Mouse (Mus musculus): ENCODE results near the gene Slc1a2. TPM values are rescaled to one million over a fixed set of nuclear protein-coding genes. Genes with fewer than 3 reads are reported as not detected.
A peak's percentile ranks its signal among the peaks of the same experiment; 100 is the strongest.

Gene Slc1a2
- total RNA-seq, 2 experiments from 2014 or later: 1,660 to 1,742 TPM

- TF ChIP-seq CTCF (IDR thresholded peaks at IDR 0.05): no peak
- no peak overlapping the region for H3K4me3 ChIP-seq
- no peak for DNase-seq (ENCODE audit: extremely low spot score in 1 of 2, low spot score in 2 of 2)
- no peak overlapping the region for H3K27ac ChIP-seq
- intact Hi-C loops (cut with DNase I): loop anchor here (10.0 kb wide), 1 partner anchor 177 kb away; no protein-coding TSS in a partner anchor
These were observed 113.8 kb downstream of the Slc1a2 start for GRCm38 (mm10) chr2:102772276-102772675.

DNA sequence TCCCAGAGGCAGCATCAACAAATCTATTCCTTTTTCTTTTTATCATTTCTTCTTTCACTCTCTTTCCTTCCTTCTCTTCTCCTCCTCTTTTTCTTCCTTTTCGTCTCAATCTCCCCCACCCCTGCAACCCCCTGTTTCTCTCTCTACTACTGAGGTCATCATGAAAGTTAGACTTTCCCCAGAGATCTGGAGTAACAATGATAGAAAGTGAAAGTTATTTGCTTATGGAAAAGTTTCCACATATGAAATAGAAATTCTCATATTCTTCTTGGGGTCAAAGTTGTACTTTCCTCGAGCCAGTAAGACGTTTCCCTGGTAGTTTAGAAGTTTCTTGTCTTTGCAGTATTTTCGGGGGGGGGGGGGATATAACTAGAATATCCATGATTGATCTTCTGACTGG lies 116.2 kb downstream of the Slc1a2 start:
- Histone ChIP-seq H3K4me3 (no peak overlapping the region), H3K27ac (no peak overlapping the region)
- no peak for DNase-seq (ENCODE audit: extremely low spot score in 1 of 2, low spot score in 2 of 2)
- intact Hi-C loops (cut with DNase I): loop anchor here (10.0 kb wide), 1 partner anchor 180 kb away; no protein-coding TSS in a partner anchor
- no peak for TF ChIP-seq CTCF (IDR thresholded peaks at IDR 0.05)

DNA sequence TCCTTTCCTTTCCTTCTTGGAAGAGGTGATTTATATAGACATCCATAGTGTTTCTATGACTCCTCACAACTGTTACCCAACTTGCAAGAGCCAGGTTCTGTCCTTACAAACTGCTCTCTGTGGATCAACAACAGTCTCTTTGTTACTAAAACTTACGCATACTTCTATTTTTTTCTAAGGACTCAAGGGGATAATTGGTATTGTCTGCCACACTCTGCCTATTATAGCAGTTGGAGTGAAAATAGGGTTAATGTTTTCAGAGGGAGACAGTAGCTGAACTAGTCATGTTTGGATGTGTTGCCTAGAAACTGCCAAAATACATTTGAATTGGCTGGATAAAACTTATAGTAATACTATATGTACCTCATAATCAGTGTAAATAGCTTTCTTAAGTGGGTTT lies 117.1 kb downstream of the Slc1a2 start:
- H3K27ac ChIP-seq: no peak overlapping the region
- no peak overlapping the region for H3K4me3 ChIP-seq
- intact Hi-C loops (cut with DNase I): loop anchor here (10.0 kb wide), 1 partner anchor 181 kb away; no protein-coding TSS in a partner anchor
- DNase-seq (ENCODE audit: extremely low spot score in 1 of 2, low spot score in 2 of 2): no peak
- TF ChIP-seq CTCF (IDR thresholded peaks at IDR 0.05): no peak

GRCm38 (mm10) chr2:102778208-102778607 lies 119.7 kb downstream of the Slc1a2 start:
- no peak for DNase-seq (ENCODE audit: extremely low spot score in 1 of 2, low spot score in 2 of 2)
- TF ChIP-seq CTCF (IDR thresholded peaks at IDR 0.05): no peak
- intact Hi-C loops (cut with DNase I): loop anchor here (10.0 kb wide), 1 partner anchor 183 kb away; no protein-coding TSS in a partner anchor

DNA sequence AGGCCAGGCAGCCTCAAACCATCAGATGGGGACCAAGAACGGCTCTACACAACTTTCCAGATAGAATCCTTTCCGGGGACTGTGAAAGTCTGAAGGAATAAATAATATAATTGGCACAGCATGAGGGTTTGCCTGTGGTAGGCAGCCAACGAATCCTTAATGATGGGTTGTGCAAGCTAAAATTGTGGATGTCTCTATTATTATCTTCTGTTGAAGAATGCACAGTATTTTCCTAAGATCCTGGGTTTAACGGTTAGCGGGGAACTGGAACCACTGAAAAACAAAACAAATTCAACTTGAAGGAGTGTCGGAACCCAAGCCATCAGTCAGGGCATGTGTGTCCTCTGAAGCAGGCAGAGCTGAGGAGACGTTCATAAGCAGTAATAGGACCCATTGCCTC lies 124.3 kb downstream of the Slc1a2 start:
- Histone ChIP-seq H3K4me3 (no peak overlapping the region), H3K27ac (no peak overlapping the region)
- no peak for TF ChIP-seq CTCF (IDR thresholded peaks at IDR 0.05)
- DNase-seq (ENCODE audit: extremely low spot score in 1 of 2, low spot score in 2 of 2): no peak
- intact Hi-C loops (cut with DNase I): no loop called here

More at GRCm38 (mm10) chr2:102778208-102778607, 119.7 kb downstream of the Slc1a2 start:
- Histone ChIP-seq H3K4me3 (no peak overlapping the region), H3K27ac (no peak overlapping the region)

GRCm38 (mm10) chr2:102785696-102786095 lies 127.2 kb downstream of the Slc1a2 start:
- TF ChIP-seq CTCF (IDR thresholded peaks at IDR 0.05): no peak

DNA sequence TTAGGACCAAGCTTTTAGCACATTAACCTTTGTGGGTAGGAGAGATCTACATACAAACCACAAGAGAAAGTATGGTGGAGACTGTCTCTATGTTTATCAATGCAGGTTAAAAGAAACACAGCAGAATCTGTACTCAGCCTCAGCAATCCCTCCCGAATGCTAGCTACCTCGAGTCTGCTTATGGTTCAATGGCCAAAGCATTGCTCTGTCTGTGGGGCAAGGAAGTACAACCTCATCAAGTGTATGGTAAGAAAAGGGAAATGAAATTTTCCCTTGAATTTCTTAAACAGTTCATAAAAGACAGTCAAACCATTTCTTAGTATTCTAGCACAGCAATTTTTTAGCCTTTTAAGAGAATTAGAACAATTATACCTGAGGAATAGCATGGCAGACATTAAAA lies 133.2 kb downstream of the Slc1a2 start:
- no peak for TF ChIP-seq CTCF (IDR thresholded peaks at IDR 0.05)
- no peak for DNase-seq (ENCODE audit: extremely low spot score in 1 of 2, low spot score in 2 of 2)
- Histone ChIP-seq H3K4me3 (no peak overlapping the region), H3K27ac (no peak overlapping the region)
- intact Hi-C loops (cut with DNase I): no loop called here

More at GRCm38 (mm10) chr2:102785696-102786095, 127.2 kb downstream of the Slc1a2 start:
- intact Hi-C loops (cut with DNase I): no loop called here
- DNase-seq (ENCODE audit: extremely low spot score in 1 of 2, low spot score in 2 of 2): no peak
- Histone ChIP-seq H3K27ac (no peak overlapping the region), H3K4me3 (no peak overlapping the region)

DNA sequence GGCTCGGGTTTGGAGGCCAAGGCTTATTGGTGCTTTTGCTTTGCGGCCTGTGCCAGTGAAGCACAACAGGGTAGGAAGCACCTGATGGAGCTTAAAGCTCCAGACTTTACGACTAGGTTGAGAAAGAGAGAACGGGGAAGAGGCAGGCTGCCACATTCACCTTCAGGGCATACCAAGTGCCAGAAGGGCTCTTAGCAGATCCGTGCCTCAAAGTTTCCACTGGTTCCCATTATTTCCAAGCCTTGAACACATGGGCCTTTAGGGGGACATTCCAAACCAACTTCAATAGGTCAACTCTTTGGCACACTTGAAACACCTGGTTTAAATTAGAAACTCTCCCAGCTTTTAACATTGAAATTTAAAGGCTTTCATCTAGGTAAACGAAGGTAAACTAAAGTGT lies 134.3 kb downstream of the Slc1a2 start:
- DNase-seq (ENCODE audit: extremely low spot score in 1 of 2, low spot score in 2 of 2): no peak
- no peak for TF ChIP-seq CTCF (IDR thresholded peaks at IDR 0.05)
- intact Hi-C loops (cut with DNase I): no loop called here

DNA sequence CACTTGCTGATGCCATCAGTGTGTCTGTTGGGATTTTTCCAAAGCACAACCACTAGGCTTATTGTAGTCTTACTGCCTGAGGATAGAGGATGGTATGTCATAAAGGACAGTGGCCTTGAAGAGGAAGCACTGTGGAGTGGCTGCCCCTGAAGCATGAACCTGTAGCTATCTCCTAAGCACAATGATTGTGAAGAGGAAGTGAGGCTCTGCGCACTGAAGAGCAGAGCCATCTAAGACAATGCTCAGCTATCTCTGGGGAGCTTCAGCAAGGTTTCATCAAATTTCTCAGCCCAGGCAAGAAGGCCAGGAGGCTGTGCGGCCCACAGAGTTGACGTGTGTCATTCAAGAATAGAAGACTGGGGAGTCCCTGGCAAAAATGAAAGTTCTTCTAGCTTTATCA lies 136.6 kb downstream of the Slc1a2 start:
- Histone ChIP-seq H3K4me3 (no peak overlapping the region), H3K27ac (no peak overlapping the region)
- no peak for TF ChIP-seq CTCF (IDR thresholded peaks at IDR 0.05)
- no peak for DNase-seq (ENCODE audit: extremely low spot score in 1 of 2, low spot score in 2 of 2)
- intact Hi-C loops (cut with DNase I): no loop called here

More for the DNA sequence above, 134.3 kb downstream of the Slc1a2 start:
- Histone ChIP-seq H3K4me3 (no peak overlapping the region), H3K27ac (no peak overlapping the region)

- Histone ChIP-seq H3K4me3 (no peak overlapping the region), H3K27ac (no peak overlapping the region)
- no peak for TF ChIP-seq CTCF (IDR thresholded peaks at IDR 0.05)
- intact Hi-C loops (cut with DNase I): no loop called here
- no peak for DNase-seq (ENCODE audit: extremely low spot score in 1 of 2, low spot score in 2 of 2)
These were observed 139.7 kb downstream of the Slc1a2 start for GRCm38 (mm10) chr2:102798149-102798548.

GRCm38 (mm10) chr2:102801899-102802298 lies 143.4 kb downstream of the Slc1a2 start:
- TF ChIP-seq CTCF (IDR thresholded peaks at IDR 0.05): no peak
- H3K27ac ChIP-seq: no peak overlapping the region
- intact Hi-C loops (cut with DNase I): loop anchor here (5.0 to 10.0 kb wide), 3 partner anchors 260 to 543 kb away; no protein-coding TSS in a partner anchor
- H3K4me3 ChIP-seq: no peak overlapping the region
- no peak for DNase-seq (ENCODE audit: extremely low spot score in 1 of 2, low spot score in 2 of 2)

DNA sequence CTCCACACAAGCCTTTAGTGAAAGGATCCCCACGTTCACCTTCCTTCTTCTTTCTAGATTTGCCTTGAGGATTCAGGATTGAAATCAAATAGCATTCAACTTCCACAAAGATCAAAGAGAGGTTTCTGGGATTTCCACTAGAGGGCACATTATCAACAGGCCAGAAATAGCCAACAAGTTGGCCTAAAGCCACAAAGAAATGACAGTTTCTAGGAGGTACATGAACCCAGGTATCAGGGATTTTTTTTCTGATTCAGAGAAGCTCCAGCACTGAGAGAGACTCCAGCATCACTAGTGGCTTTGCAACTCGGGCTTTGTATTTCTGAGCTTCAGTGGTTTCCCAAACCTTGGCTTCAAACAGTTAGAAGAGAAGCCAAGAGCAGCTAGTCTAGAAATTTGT lies 145.7 kb downstream of the Slc1a2 start:
- TF ChIP-seq CTCF (IDR thresholded peaks at IDR 0.05): peak; percentile 70
- Histone ChIP-seq H3K4me3 (no peak overlapping the region), H3K27ac (no peak overlapping the region)
- no peak for DNase-seq (ENCODE audit: extremely low spot score in 1 of 2, low spot score in 2 of 2)
- intact Hi-C loops (cut with DNase I): loop anchor here (2.0 to 10.0 kb wide), 4 partner anchors 215 to 541 kb away; no protein-coding TSS in a partner anchor

GRCm38 (mm10) chr2:102805283-102805682 lies 146.8 kb downstream of the Slc1a2 start:
- intact Hi-C loops (cut with DNase I): loop anchor here (2.0 to 10.0 kb wide), 2 partner anchors 214 to 540 kb away; no protein-coding TSS in a partner anchor
- no peak overlapping the region for H3K27ac ChIP-seq
- DNase-seq (ENCODE audit: extremely low spot score in 1 of 2, low spot score in 2 of 2): no peak
- no peak for TF ChIP-seq CTCF (IDR thresholded peaks at IDR 0.05)
- no peak overlapping the region for H3K4me3 ChIP-seq

Measured in left cerebral cortex, adult 2 months (tissue).